In genomic region chr7:27180036-27180435, GRCm38 (mm10) we compare ENCODE assay signal across 9 mouse cellular contexts. TPM values are rescaled to one million over a fixed set of nuclear protein-coding genes. Genes with fewer than 3 reads are reported as not detected.
DNase-seq lines count a peak whose midpoint lies in the region; ATAC-seq and TF ChIP-seq lines count a peak whose summit lies in the region.
"Had no signal": no experiment of that assay in that cellular context is flagged by ENCODE, and none has a peak within 500 bp of the region (broad histone marks: within the 10 kb centered on the region; RNA-seq: fewer than 3 reads in every experiment).

No protein-coding gene starts in this region.

- no peak overlapping the region for H3K4me2 ChIP-seq in kidney, postnatal 0 days (ENCODE audit: low read length)
- H3K4me2 ChIP-seq in midbrain, embryonic 12.5 days (replicated peaks): no peak overlapping the region

- 48% methylated on average over 5 of the region's 5 CpGs for WGBS in kidney, postnatal 0 days
- WGBS in midbrain, embryonic 12.5 days: 48% methylated on average over 5 of the region's 5 CpGs

- H3K36me3 ChIP-seq in kidney, postnatal 0 days (ENCODE audit: insufficient read depth, low read length): no peaks in the 10 kb centered on the region
- H3K36me3 ChIP-seq in midbrain, embryonic 12.5 days: peaks cover 20% of the 10 kb centered on the region

- 0 out of 2 replicates have a peak, but pooled peaks cover 4% of the 10 kb centered on the region for H3K4me1 ChIP-seq in kidney, postnatal 0 days (replicated peaks; ENCODE audit: insufficient read depth, low read length)
- H3K4me1 ChIP-seq in midbrain, embryonic 12.5 days: peaks cover 12% of the 10 kb centered on the region

- DNase-seq in layer of hippocampus, adult 2 months (ENCODE audit: low spot score in 2 of 2): no peak
- DNase-seq in layer of hippocampus, postnatal 36 days: no peak
- DNase-seq in gastrocnemius, adult 18-20 months (ENCODE audit: low spot score): peak; percentile 42
- DNase-seq in kidney, postnatal 0 days (ENCODE audit: low spot score): peak; percentile 45
- DNase-seq in frontal cortex, postnatal 10 days (ENCODE audit: low spot score in 2 of 2): no peak
- no peak for DNase-seq in retina, postnatal 1 day
- no peak for DNase-seq in spleen, adult 12 weeks (ENCODE audit: low spot score)

- peak overlapping the region; percentile 86 for H3K27ac ChIP-seq in layer of hippocampus, adult 2 months
- peak overlapping the region; percentile 60; the same call in 1 of the 2 replicates for H3K27ac ChIP-seq in kidney, postnatal 0 days
- 0 out of 2 replicates have a peak overlapping the region, but pooled peaks have one; percentile 46 for H3K27ac ChIP-seq in midbrain, embryonic 12.5 days (replicated peaks)

- no peak for TF ChIP-seq CTCF in layer of hippocampus, adult 2 months (conservative IDR thresholded peaks at IDR 0.05)
- no peak for TF ChIP-seq CTCF in kidney, postnatal 0 days (IDR thresholded peaks at IDR 0.05; ENCODE audit: low read depth)

- H3K27me3 ChIP-seq in kidney, postnatal 0 days (ENCODE audit: insufficient read depth, low read length): no peaks in the 10 kb centered on the region
- H3K27me3 ChIP-seq in midbrain, embryonic 12.5 days: no peaks in the 10 kb centered on the region

- H3K9ac ChIP-seq in kidney, postnatal 0 days (ENCODE audit: low read depth, low read length): no peak overlapping the region
- H3K9ac ChIP-seq in midbrain, embryonic 12.5 days (replicated peaks): no peak overlapping the region

- ATAC-seq in kidney, postnatal 0 days (replicated peaks; ENCODE audit: low FRiP score, low read depth): no peak
- no peak for ATAC-seq in midbrain, embryonic 12.5 days (ENCODE audit: low FRiP score, low read depth)

- H3K4me3 ChIP-seq in layer of hippocampus, adult 2 months: no peak overlapping the region
- no peak overlapping the region for H3K4me3 ChIP-seq in kidney, postnatal 0 days (replicated peaks; ENCODE audit: low read depth, low read length)
- no peak overlapping the region for H3K4me3 ChIP-seq in midbrain, embryonic 12.5 days

- H3K9me3 ChIP-seq in kidney, postnatal 0 days (replicated peaks; ENCODE audit: low read length): no peaks in the 10 kb centered on the region
- no peaks in the 10 kb centered on the region for H3K9me3 ChIP-seq in midbrain, embryonic 12.5 days

RNA-seq across cellular contexts. Expression of gene Gm21983, which starts 0.8 kb away (rescaled TPM):
- total RNA-seq in layer of hippocampus, adult 2 months (2021): not detected
- total RNA-seq in layer of hippocampus, postnatal 36 days (2021): not detected
- under 1 TPM in 1 of 2 experiments, not detected in 1; 0.21 TPM for total RNA-seq in gastrocnemius, adult 18-20 months (2021)
- polyA plus RNA-seq in kidney, postnatal 0 days (2015; fragmentation: Nextera tagmentation; extraction: Ambion mirVana): 0.30 and 0.54 TPM in 2 replicates
- polyA plus RNA-seq in midbrain, embryonic 12.5 days (2016; fragmentation: Nextera tagmentation; extraction: Ambion mirVana): 0.59 TPM in 1 of 2 replicates, not detected in the other
- polyA plus RNA-seq: heart, embryonic 14.5 days had no signal

RNA-seq across cellular contexts. Expression of gene Mia, which starts 0.9 kb away (rescaled TPM):
- 1 to 10 TPM; 2.2 to 2.7 TPM for total RNA-seq in layer of hippocampus, adult 2 months (2021)
- 1 to 10 TPM; 1.8 to 2.0 TPM for total RNA-seq in layer of hippocampus, postnatal 36 days (2021)
- total RNA-seq in gastrocnemius, adult 18-20 months (2021): not detected
- 17.6 and 23.5 TPM in 2 replicates for polyA plus RNA-seq in kidney, postnatal 0 days (2015; fragmentation: Nextera tagmentation; extraction: Ambion mirVana)
- 5.1 and 11.1 TPM in 2 replicates for polyA plus RNA-seq in midbrain, embryonic 12.5 days (2016; fragmentation: Nextera tagmentation; extraction: Ambion mirVana)

RNA-seq across cellular contexts. Expression of gene Rab4b, which starts 1.3 kb away (rescaled TPM):
- total RNA-seq in layer of hippocampus, adult 2 months (2021): 10 to 100 TPM; 97.4 to 98.8 TPM
- total RNA-seq in layer of hippocampus, postnatal 36 days (2021): 10 to 100 TPM; 93.5 to 98.7 TPM
- total RNA-seq in gastrocnemius, adult 18-20 months (2021): 1 to 10 TPM; 6.0 to 6.1 TPM
- 74.0 and 75.0 TPM in 2 replicates for polyA plus RNA-seq in kidney, postnatal 0 days (2015; fragmentation: Nextera tagmentation; extraction: Ambion mirVana)
- 82.9 and 83.0 TPM in 2 replicates for polyA plus RNA-seq in midbrain, embryonic 12.5 days (2016; fragmentation: Nextera tagmentation; extraction: Ambion mirVana)

RNA-seq across cellular contexts. Expression of gene Egln2, which starts 13.4 kb away (rescaled TPM):
- total RNA-seq in layer of hippocampus, adult 2 months (2021): 100 to 1,000 TPM in 1 of 2 experiments, 10 to 100 TPM in 1; 97.4 to 103 TPM
- 100 to 1,000 TPM; 102 to 108 TPM for total RNA-seq in layer of hippocampus, postnatal 36 days (2021)
- total RNA-seq in gastrocnemius, adult 18-20 months (2021): 100 to 1,000 TPM; 107 to 108 TPM
- 64.4 and 65.4 TPM in 2 replicates for polyA plus RNA-seq in kidney, postnatal 0 days (2015; fragmentation: Nextera tagmentation; extraction: Ambion mirVana)
- polyA plus RNA-seq in midbrain, embryonic 12.5 days (2016; fragmentation: Nextera tagmentation; extraction: Ambion mirVana): 94.2 and 100 TPM in 2 replicates

RNA-seq across cellular contexts. Expression of gene BC024978, which starts 15.5 kb away (rescaled TPM):
- total RNA-seq in layer of hippocampus, adult 2 months (2021): 10 to 100 TPM; 19.5 to 21.7 TPM
- 10 to 100 TPM; 20.4 to 25.4 TPM for total RNA-seq in layer of hippocampus, postnatal 36 days (2021)
- 10 to 100 TPM; 14.3 to 14.6 TPM for total RNA-seq in gastrocnemius, adult 18-20 months (2021)
- polyA plus RNA-seq in kidney, postnatal 0 days (2015; fragmentation: Nextera tagmentation; extraction: Ambion mirVana): 2.2 and 3.1 TPM in 2 replicates
- 3.9 and 4.5 TPM in 2 replicates for polyA plus RNA-seq in midbrain, embryonic 12.5 days (2016; fragmentation: Nextera tagmentation; extraction: Ambion mirVana)

Comparison
In these comparisons a context has a peak if more than half of its experiments do, and no peak if none do; other contexts are left out.
1. DNase-seq: peak in gastrocnemius, adult 18-20 months (single experiment) and kidney, postnatal 0 days (single experiment); none in layer of hippocampus, adult 2 months (0 of 2), layer of hippocampus, postnatal 36 days (0 of 2), frontal cortex, postnatal 10 days (0 of 2), retina, postnatal 1 day (single experiment) and spleen, adult 12 weeks (single experiment).
2. RNA of gene Rab4b, which starts 1.3 kb away (total RNA-seq): 97.4 to 98.8 TPM in layer of hippocampus, adult 2 months and 93.5 to 98.7 TPM in layer of hippocampus, postnatal 36 days; 6.0 to 6.1 TPM in gastrocnemius, adult 18-20 months; every median in the first group is over 10 times any median in the second.
3. Peak in every context shown above with its lines, with median percentiles within 50 percentile points of each other: H3K27ac ChIP-seq.